Mouse (Mus musculus): ENCODE data around the gene Srpx2.

DNA sequence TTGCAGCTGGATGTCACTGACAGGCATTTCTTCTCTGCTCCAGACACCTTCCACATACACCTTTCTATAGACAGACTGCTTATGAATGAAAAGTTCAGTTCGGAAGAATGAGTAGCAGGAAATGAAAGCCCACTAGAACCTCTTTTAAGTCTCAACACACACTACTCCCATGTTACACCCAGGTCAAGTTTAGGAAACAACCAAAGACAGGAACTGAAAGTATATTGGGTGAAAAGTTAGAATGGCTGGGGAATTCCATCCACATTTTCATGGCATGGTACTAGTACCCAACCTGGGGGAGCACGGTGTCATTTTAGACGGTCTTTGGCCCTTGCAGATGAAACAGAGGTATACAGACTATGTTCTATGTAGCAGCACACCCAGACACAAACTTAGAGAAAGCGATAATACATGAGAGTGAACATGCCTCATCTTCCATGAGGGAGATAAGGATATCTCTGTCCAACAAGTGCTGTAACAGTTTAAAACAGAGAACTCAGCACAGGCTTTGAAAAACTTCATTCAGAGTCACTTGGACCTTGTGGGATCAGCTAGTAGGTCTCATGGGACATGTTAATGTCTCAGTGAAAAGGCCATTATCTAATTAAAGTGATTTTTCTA lies 28.5 kb downstream of the Srpx2 start:
- TF ChIP-seq GATA1 (IDR thresholded peaks at IDR 0.05; ENCODE audit: low read length) (no peak), TAL1 (IDR thresholded peaks at IDR 0.05; ENCODE audit: low read length) (no peak)
